Mouse (Mus musculus): ENCODE results near the gene Ptgs2.
A peak's percentile ranks its signal among the peaks of the same experiment; 100 is the strongest.

The Ptgs2 gene

DNA sequence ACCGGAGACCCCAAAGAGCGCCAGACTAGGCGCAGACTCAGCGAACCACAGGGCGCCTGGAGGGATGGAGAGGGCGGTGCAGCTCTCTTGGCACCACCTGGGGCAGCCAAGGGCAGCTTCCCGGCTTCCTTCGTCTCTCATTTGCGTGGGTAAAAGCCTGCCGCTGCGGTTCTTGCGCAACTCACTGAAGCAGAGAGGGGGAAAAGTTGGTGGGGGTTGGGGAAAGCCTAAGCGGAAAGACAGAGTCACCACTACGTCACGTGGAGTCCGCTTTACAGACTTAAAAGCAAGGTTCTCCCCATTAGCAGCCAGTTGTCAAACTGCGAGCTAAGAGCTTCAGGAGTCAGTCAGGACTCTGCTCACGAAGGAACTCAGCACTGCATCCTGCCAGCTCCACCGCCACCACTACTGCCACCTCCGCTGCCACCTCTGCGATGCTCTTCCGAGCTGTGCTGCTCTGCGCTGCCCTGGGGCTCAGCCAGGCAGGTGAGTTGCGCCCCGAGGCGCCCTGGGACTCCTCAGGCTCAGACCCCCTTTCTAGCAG lies at the start of gene Ptgs2:
Gene Ptgs2 (plus strand): TSS at position 242 of the 544 bp plus-strand sequence.
- peak; percentile 62 for DNase-seq (ENCODE audit: low spot score)

DNA sequence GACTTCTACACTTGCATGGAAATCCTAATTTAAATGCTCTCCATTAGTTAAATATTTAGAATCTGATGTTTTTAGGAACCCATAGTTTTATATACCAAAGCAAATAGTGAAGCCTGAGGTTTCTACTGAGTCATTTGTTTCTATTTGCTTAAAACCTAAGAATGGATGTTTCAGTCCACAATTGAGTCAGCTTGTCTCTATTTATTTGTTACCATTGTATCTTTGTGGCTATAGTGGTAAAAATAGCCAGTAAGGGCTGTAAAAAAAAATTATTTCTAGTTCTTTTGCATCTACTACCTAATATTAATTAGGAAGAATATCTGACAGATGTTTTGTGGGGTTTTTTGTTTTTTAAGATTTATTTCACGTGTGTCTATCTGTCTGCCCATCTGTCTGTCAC lies 49.6 kb upstream of the Ptgs2 start:
- DNase-seq (ENCODE audit: low spot score): no peak

DNA sequence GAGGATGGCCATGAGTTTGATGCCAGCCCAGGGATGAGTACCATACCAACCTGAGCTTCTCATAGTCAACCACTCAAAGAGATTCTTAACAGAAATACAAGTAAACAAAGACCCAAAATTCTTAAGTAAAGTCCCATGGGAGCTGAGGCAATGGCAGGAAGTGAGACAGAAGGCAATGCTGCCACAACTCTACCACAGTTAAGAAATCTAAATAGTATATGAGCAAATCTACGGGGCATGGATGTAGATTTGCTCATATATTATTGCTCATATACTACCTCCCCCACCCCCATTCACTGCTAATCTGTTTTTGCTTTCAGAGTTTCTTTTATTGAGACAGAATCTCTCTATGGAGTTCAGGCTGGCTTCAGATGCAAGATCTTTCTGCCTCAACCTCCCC lies 34.1 kb upstream of the Ptgs2 start:
- no peak for DNase-seq (ENCODE audit: low spot score)

GRCm38 (mm10) chr1:150072880-150073279 lies 27.0 kb upstream of the Ptgs2 start:
- DNase-seq (ENCODE audit: low spot score): no peak

- DNase-seq (ENCODE audit: low spot score): no peak
Measured at GRCm38 (mm10) chr1:150074609-150075008, 25.2 kb upstream of the Ptgs2 start.

- no peak for DNase-seq (ENCODE audit: low spot score)
Measured at GRCm38 (mm10) chr1:150089040-150089692, 10.7 kb upstream of the Ptgs2 start.

DNA sequence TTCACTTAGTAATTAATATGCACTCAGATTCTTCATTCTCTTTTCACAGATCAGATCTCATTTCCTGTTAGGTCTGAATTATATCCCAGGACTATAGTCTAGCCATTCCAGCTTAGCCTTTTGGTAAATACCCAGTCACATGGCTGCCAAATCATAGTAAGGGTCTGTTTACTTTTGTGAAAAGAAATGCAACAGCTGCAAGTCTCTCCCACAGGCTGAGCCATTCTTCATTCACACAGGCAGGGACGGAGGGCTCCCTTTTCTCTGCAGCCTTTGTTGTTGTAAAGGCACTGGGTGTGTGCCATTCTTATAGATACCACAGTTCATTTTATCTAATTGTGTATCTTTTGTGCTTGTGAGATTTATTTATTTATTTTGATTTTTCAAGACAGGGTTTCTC lies 9.6 kb upstream of the Ptgs2 start:
- DNase-seq (ENCODE audit: low spot score): no peak

- no peak for DNase-seq (ENCODE audit: low spot score)
Measured at GRCm38 (mm10) chr1:150097036-150097435, 2.8 kb upstream of the Ptgs2 start.

DNA sequence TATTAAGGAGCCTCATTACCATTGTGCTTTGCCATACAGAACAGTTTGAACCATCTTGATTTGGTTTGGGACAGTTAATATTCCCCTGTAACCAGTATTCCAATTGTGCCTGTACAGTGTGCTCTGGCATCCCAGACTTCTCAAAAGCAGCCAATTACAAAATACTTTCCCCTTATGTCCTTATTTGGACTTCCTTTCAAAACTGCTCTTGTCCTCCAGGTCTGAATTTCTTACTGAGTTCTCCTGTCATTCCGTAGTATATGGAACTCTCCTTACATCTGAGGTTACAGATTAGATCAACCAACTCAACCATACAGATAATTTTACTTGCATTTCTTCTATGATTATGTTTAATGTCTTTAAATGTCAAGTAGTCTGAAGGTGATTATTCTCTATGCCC lies 2.1 kb upstream of the Ptgs2 start:
- no peak for DNase-seq (ENCODE audit: low spot score)

GRCm38 (mm10) chr1:150099374-150099773 lies 457 bp upstream of the Ptgs2 start:
- DNase-seq (ENCODE audit: low spot score): peak; percentile 29

- no peak for DNase-seq (ENCODE audit: low spot score)
Measured at GRCm38 (mm10) chr1:150104228-150104720, 4.4 kb downstream of the Ptgs2 start.

DNA sequence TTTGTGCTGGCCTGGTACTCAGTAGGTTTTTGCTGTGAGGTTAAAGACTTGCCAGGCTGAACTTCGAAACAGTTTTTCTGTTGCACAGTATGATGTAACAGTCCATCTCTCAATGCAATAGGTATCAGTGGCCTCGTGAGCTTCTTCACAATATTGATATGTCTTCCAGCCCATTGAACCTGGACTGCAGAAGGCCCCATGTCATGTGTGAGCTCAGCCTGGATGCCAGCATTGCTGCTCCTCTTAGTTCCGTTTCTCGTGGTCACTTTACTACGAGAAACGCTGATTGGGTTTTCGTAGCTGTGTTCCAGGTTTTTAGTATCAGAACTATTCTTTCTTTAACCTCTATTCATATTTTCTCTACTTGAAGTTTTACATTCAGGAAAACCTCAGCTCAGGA lies 6.9 kb downstream of the Ptgs2 start:
- DNase-seq (ENCODE audit: low spot score): no peak

- no peak for DNase-seq (ENCODE audit: low spot score)
Measured at GRCm38 (mm10) chr1:150109591-150109990, 9.8 kb downstream of the Ptgs2 start.

DNA sequence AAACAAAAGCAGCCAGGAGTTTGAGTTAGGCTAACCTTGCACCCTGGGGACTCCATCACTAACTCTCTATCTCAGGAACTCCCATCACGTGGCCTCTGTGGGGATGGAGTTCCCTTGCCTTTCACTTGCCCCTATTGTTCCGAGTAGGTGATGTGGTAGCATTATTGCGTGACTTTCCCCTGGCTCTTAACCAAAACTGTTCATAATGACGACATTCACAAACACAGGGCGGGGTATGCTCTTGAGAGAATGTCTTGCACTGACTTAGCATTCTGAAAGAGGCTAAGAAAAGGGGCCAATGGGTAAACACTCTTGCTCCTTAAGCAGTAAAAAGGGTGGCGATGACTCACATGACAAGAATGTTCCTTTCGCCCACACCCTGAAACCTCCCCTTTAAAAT lies 15.5 kb downstream of the Ptgs2 start:
- DNase-seq (ENCODE audit: low spot score): no peak

DNA sequence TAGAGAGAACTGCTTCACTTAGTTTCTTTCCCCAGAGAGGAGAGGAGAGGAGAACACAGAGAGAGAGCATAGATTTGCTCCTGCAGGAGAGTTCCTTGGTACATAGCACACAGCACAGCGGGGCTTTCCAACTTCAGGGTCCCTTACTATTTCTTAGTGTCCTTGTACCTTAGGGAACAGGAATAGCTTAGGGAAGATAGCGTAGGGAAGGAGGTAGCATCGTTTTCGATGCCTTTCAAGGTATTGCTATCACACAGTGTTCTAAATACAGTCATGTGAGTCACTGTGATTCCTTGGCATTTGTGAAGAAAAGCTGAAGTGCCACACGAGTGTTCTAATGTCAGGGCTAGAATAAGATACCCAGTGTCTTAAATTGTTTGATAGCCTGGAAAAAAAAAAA lies 18.5 kb downstream of the Ptgs2 start:
- no peak for DNase-seq (ENCODE audit: low spot score)

GRCm38 (mm10) chr1:150125568-150125967 lies 25.7 kb downstream of the Ptgs2 start:
- no peak for DNase-seq (ENCODE audit: low spot score)

DNA sequence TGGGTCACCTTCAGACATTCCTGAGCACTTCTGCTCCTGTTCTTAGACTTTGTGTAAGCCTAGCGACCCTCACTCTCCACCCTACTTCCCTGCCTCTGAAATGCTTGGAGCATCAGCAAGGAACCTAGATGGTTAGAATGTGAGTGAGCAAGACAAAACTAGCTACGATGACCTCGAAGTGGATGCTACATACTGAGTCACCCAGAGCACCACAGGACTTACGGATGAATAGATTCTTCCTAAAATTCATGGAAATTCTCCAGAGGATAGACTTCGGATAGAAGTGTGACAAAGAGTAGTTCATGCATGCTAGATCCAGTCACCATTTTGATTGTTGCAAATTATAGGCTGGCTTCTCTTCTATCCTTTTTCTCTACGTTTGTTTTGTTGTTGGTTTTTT lies 30.2 kb downstream of the Ptgs2 start:
- DNase-seq (ENCODE audit: low spot score): no peak

GRCm38 (mm10) chr1:150130586-150131275 lies 30.9 kb downstream of the Ptgs2 start:
- no peak for DNase-seq (ENCODE audit: low spot score)

DNA sequence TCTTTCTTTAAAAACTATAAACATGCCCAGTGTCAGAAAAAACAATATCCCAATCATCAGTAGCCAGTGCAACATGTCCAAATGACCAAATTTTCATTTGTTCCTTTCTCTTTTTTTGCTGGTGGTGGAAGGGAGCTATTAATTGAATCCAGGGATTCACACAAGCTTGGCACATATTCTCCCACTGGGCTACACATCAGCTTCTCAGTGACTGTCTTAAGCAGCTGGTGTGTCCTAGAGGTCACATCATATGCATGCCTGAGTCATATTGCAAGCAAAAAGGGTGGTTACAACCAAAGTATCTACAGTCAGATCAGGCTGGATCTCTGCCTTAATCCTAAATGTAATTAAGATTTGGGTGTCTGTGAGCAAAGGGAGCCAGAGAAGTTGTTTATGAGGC lies 35.5 kb downstream of the Ptgs2 start:
- DNase-seq (ENCODE audit: low spot score): no peak

GRCm38 (mm10) chr1:150139730-150140129 lies 39.9 kb downstream of the Ptgs2 start:
- no peak for DNase-seq (ENCODE audit: low spot score)

GRCm38 (mm10) chr1:150141939-150142338 lies 42.1 kb downstream of the Ptgs2 start:
- DNase-seq (ENCODE audit: low spot score): no peak

GRCm38 (mm10) chr1:150143578-150143977 lies 43.7 kb downstream of the Ptgs2 start:
- no peak for DNase-seq (ENCODE audit: low spot score)

DNA sequence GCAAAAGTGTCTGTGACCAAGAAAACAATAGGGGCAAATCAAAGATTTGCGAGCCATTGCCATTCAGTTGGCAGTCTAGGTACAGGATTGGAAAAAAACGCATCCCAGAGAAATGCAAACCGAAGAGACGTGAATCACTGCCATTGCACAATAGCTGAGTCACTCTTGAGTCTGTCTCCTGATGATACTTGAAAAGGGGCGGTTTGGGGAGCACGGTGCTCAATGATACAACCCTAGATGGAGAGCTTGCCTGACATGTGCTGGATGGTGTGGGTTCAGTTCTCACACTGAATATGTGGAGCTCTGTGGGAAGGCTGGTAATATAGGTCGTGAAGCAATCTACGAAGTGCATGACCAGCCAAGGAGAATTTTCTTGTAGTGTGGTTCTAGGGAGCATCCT lies 45.2 kb downstream of the Ptgs2 start:
- DNase-seq (ENCODE audit: low spot score): no peak

Data from embryo, embryonic 10.5 days (tissue).